Mouse (Mus musculus): Measurements from ENCODE around the gene Tmc1. TPM values are rescaled to one million over a fixed set of nuclear protein-coding genes. Genes with fewer than 3 reads are reported as not detected.

Gene Tmc1
- polyA plus RNA-seq, 1 experiment from 2014 or later: not detected

GRCm38 (mm10) chr19:20860270-20860669, 93.7 kb downstream of the Tmc1 start:
- H3K4me3 ChIP-seq (ENCODE audit: inconsistent target): no peak overlapping the region
- H3K79me2 ChIP-seq (ENCODE audit: inconsistent target): no peaks in the 10 kb centered on the region
- WGBS (ENCODE audit: missing documents): 93% methylated on average over 1 of the region's 1 CpGs
- no peak overlapping the region for H3K27ac ChIP-seq
- H3K36me3 ChIP-seq (ENCODE audit: inconsistent target): no peaks in the 10 kb centered on the region

- Histone ChIP-seq H3K36me3 (ENCODE audit: inconsistent target) (no peaks in the 10 kb centered on the region), H3K4me3 (ENCODE audit: inconsistent target) (no peak overlapping the region), H3K27ac (no peak overlapping the region), H3K79me2 (ENCODE audit: inconsistent target) (no peaks in the 10 kb centered on the region)
Observed at GRCm38 (mm10) chr19:20857819-20858218, 96.2 kb downstream of the Tmc1 start.

DNA sequence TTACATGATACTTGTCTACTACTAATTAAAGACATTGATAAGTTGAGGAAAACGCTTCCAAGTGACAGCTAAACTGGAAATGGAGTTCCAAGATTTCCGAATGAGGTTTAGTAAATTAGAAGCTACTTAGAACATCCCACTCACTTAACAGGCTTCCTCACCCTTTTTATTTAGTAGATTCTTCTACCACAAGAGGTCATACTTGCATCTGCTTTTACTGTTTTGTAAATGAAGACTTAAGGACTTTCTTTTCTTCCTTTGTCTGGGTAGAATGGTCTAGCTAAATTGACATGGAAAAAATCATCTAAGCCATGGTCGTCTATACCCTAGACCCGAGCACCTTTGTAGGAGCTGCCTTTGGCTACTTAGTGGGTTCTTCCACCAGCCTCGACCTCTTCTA, 105.1 kb downstream of the Tmc1 start:
- H3K4me3 ChIP-seq (ENCODE audit: inconsistent target): no peak overlapping the region
- WGBS (ENCODE audit: missing documents): 51% methylated on average over 5 of the region's 5 CpGs
- no peaks in the 10 kb centered on the region for H3K36me3 ChIP-seq (ENCODE audit: inconsistent target)
- no peaks in the 10 kb centered on the region for H3K79me2 ChIP-seq (ENCODE audit: inconsistent target)
- no peak overlapping the region for H3K27ac ChIP-seq

DNA sequence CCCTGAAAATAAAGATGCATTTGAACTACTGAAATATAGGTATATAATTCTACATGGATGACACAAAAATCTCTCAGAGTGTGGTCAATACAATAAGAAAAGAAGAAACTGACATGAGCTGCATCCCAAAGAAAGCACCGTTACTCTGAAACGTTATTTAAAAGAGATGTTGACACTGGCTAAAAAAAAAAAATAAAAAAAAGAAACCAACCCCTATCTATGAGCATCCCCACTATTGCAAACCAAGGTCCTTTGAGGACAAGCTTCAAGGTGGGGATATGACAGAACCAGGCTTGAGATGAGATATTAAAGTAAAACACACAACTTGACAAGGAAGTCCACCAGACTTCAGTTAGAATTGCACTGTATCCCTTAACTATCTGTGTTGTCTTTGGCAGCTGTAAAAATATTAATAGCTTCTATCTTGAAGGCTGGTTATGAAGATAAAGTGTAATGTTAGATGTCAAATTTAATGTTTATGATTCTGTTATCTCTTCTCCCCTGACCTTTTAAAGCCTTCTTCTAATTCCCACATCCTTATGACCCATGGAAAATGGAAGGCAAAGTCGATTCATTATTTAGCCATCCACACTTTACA, 106.4 kb downstream of the Tmc1 start:
- Histone ChIP-seq H3K27ac (no peak overlapping the region), H3K36me3 (ENCODE audit: inconsistent target) (no peaks in the 10 kb centered on the region), H3K79me2 (ENCODE audit: inconsistent target) (no peaks in the 10 kb centered on the region), H3K4me3 (ENCODE audit: inconsistent target) (no peak overlapping the region)
- 95% methylated on average over 3 of the region's 3 CpGs for WGBS (ENCODE audit: missing documents)

DNA sequence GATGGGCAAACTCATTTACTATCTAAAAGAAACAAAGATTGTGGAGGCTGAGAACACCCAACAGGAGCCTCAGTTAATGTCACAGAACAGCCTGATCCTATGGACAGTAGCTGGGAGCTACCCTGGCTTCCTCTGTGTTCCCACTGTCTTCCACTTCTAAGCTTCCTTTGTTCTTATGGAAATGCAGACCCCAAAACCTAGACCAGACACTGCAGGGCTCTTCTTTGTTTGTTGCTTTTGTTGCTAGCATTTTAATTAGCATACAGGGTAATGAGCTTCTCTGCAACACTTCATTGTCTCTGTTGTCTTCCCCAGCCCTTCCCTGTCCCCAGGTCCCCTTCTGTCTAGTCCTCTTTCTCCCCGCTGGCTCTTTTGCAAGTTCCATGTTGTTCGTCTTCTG, 116.6 kb downstream of the Tmc1 start:
- WGBS (ENCODE audit: missing documents): 90% methylated on average over 2 of the region's 2 CpGs
- Histone ChIP-seq H3K4me3 (ENCODE audit: inconsistent target) (no peak overlapping the region), H3K79me2 (ENCODE audit: inconsistent target) (no peaks in the 10 kb centered on the region), H3K36me3 (ENCODE audit: inconsistent target) (no peaks in the 10 kb centered on the region), H3K27ac (no peak overlapping the region)

DNA sequence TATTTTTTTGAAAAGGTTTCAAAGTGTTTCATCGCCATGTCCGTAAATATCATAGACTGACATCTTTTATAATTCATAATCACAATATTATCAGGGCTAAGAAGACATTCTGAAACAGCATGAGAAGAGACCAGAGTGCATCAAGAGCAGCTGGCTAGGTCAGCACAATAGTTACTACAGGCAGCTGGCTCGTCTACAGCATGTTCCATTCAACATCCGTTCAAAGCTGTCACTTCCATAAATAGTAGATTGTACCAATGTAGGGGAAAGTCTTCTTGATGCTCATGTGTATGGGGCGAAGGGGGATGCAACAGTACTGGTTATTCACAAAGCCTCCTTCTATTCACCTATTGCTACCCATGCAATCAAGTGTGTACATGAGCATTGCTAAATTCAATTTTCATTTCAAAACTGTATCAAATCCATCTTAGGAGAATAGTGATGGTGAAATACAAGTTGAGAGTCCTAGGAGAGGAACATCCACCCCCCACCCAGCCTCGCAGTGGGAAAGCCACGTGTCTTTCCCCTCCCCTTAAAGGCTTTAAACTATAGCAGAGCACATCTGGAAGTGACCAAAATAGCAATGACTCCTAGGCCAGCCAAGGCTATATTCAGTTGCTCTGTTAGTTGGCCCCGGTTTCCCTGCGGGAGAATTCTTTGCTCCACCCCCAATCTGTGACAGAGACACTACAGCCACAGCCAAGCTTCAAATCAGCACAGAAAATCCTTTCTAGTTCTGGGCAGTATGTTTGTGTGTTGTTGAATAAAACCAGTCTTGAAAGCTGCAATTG, 117.8 kb downstream of the Tmc1 start:
- Histone ChIP-seq H3K36me3 (ENCODE audit: inconsistent target) (no peaks in the 10 kb centered on the region), H3K27ac (no peak overlapping the region), H3K4me3 (ENCODE audit: inconsistent target) (no peak overlapping the region), H3K79me2 (ENCODE audit: inconsistent target) (no peaks in the 10 kb centered on the region)
- 93% methylated on average over 9 of the region's 9 CpGs for WGBS (ENCODE audit: missing documents)

DNA sequence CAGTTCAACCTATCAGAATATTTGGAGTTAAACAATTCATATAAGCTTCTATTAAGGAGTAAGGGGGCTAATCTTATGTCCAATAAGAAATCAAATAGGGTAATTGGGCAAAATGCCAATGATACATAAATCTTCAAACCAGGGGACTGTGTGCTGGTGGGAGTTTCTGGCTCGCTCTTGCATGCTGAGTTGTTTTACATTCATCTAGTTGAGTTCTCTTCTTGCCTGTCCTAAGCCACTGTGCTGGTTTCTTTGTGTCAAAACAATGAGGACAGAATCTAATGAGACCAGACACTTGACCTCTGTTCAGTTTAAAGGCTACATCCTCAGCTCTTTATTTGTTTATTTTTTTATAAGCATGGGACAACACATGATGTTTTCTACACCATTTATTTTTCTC, 119.1 kb downstream of the Tmc1 start:
- no peak overlapping the region for H3K4me3 ChIP-seq (ENCODE audit: inconsistent target)
- no peaks in the 10 kb centered on the region for H3K36me3 ChIP-seq (ENCODE audit: inconsistent target)
- WGBS (ENCODE audit: missing documents): 65% methylated on average over 1 of the region's 1 CpGs
- no peak overlapping the region for H3K27ac ChIP-seq
- H3K79me2 ChIP-seq (ENCODE audit: inconsistent target): no peaks in the 10 kb centered on the region

DNA sequence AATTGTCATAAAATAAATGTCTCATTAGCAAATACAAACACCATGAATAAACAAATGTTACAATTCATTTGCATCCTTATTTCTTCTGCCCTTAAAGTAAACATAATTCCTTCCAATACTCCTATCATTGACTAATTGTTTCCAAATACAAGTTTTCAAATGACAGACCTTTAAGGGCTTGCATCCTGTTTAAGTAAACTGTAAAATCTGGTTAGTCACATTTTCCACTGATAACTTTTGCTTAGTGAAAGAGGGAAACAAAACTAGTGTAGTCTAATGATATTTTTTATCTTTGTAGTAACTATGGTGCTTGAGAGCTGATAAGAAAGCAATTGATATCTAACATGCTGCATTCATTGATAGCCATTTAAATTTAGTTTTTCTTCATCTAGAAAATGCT, 154.5 kb downstream of the Tmc1 start:
- H3K27ac ChIP-seq: no peak overlapping the region
- no peak overlapping the region for H3K4me3 ChIP-seq (ENCODE audit: inconsistent target)
- no peaks in the 10 kb centered on the region for H3K36me3 ChIP-seq (ENCODE audit: inconsistent target)
- no peaks in the 10 kb centered on the region for H3K79me2 ChIP-seq (ENCODE audit: inconsistent target)

- Histone ChIP-seq H3K79me2 (ENCODE audit: inconsistent target) (no peaks in the 10 kb centered on the region), H3K36me3 (ENCODE audit: inconsistent target) (no peaks in the 10 kb centered on the region), H3K27ac (no peak overlapping the region), H3K4me3 (ENCODE audit: inconsistent target) (no peak overlapping the region)
- WGBS (ENCODE audit: missing documents): 31% methylated on average over 6 of the region's 6 CpGs
Observed at GRCm38 (mm10) chr19:20797558-20798101, 156.4 kb downstream of the Tmc1 start.

DNA sequence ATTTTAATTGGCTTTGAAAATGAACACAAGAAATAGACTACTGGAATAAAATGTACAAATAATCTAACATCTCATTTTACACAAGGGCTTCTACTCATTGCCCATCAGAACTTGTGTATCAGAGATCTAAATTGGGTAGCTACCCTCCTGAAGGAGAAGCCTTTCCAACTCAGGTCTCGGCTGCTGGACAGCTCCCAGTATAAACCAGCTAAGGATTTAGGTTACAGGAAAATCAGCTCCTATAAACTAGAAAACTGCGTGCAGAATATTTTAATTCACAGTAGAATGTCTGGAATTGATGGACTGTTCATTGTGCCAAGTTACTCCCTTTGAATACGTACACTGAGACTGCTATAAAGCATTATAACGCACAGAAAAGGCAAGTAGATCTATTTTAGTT, 158.0 kb downstream of the Tmc1 start:
- WGBS (ENCODE audit: missing documents): 77% methylated on average over 4 of the region's 4 CpGs
- Histone ChIP-seq H3K79me2 (ENCODE audit: inconsistent target) (no peaks in the 10 kb centered on the region), H3K4me3 (ENCODE audit: inconsistent target) (no peak overlapping the region), H3K27ac (no peak overlapping the region), H3K36me3 (ENCODE audit: inconsistent target) (no peaks in the 10 kb centered on the region)

- Histone ChIP-seq H3K79me2 (ENCODE audit: inconsistent target) (no peaks in the 10 kb centered on the region), H3K27ac (no peak overlapping the region), H3K4me3 (ENCODE audit: inconsistent target) (no peak overlapping the region), H3K36me3 (ENCODE audit: inconsistent target) (no peaks in the 10 kb centered on the region)
- 97% methylated on average over 3 of the region's 3 CpGs for WGBS (ENCODE audit: missing documents)
Observed at GRCm38 (mm10) chr19:20794999-20795398, 159.0 kb downstream of the Tmc1 start.

DNA sequence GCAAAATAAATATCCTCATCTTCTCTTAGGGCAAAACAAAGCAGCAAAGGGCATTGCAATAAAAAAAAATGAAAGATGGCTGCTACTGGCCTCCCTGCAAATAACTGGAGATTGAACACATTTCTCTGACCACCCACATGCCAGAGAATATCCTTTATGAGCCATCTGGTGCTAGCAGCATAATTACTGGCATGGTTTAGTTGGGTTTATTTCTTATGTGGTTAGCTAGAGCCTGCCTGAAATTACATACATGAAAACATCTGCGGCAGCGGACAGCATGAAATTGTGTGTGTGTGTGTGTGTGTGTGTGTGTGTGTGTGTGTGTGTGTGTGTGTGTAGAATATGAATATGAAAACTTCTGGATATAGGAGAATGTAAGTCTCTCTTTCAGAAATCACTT, 161.2 kb downstream of the Tmc1 start:
- WGBS (ENCODE audit: missing documents): 100% methylated on average over 2 of the region's 2 CpGs
- no peak overlapping the region for H3K4me3 ChIP-seq (ENCODE audit: inconsistent target)

DNA sequence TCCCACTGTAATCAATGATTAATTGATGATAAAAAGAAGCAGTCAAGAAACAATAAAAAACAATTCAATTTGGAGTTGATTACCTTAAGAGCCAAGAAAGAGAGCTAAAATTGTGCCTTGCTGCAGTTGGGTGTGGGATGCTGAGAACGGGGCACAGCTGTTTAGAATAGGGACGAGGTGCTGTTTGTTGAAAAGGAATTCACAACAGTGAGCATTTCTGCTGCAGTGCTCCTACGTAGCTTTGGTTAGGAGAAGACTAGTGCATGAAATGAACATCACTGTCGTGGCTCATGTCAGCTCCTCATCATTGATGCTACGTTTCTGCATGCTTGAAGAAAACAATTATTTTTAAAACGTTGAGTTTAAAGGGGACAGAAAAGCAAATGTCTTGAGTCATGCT, 166.7 kb downstream of the Tmc1 start:
- Histone ChIP-seq H3K27ac (no peak overlapping the region), H3K4me3 (ENCODE audit: inconsistent target) (no peak overlapping the region), H3K36me3 (ENCODE audit: inconsistent target) (no peaks in the 10 kb centered on the region), H3K79me2 (ENCODE audit: inconsistent target) (no peaks in the 10 kb centered on the region)
- WGBS (ENCODE audit: missing documents): 93% methylated on average over 6 of the region's 6 CpGs

More for the DNA sequence above, 161.2 kb downstream of the Tmc1 start:
- Histone ChIP-seq H3K27ac (no peak overlapping the region), H3K79me2 (ENCODE audit: inconsistent target) (no peaks in the 10 kb centered on the region), H3K36me3 (ENCODE audit: inconsistent target) (no peaks in the 10 kb centered on the region)

- Histone ChIP-seq H3K79me2 (ENCODE audit: inconsistent target) (no peaks in the 10 kb centered on the region), H3K36me3 (ENCODE audit: inconsistent target) (no peaks in the 10 kb centered on the region), H3K4me3 (ENCODE audit: inconsistent target) (no peak overlapping the region), H3K27ac (no peak overlapping the region)
- 95% methylated on average over 2 of the region's 2 CpGs for WGBS (ENCODE audit: missing documents)
Observed at GRCm38 (mm10) chr19:20775681-20776080, 178.3 kb downstream of the Tmc1 start.

DNA sequence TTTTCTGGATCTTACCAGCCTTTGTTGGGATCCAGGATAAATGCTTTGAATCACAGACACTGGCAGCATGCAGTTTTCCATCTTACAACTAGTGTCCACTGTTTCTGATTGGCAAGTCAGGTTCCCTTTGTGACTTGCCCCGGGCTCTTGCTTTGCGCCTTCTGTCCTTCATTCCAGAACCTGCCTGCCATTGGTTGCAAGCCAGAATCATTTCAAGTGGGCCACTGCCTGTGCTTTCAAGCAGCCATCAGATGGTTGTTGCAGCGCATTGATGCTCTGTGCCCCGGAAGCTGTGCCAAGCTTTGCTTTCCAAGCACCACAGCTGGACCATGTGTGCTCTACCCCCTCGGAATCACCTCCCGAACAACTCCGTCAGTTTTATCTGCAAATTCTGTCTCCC, 180.1 kb downstream of the Tmc1 start:
- H3K79me2 ChIP-seq (ENCODE audit: inconsistent target): no peaks in the 10 kb centered on the region
- H3K36me3 ChIP-seq (ENCODE audit: inconsistent target): no peaks in the 10 kb centered on the region
- H3K4me3 ChIP-seq (ENCODE audit: inconsistent target): no peak overlapping the region
- no peak overlapping the region for H3K27ac ChIP-seq
- WGBS (ENCODE audit: missing documents): 90% methylated on average over 7 of the region's 7 CpGs

Measured in macrophage (primary cell).